In the genomic region with DNA sequence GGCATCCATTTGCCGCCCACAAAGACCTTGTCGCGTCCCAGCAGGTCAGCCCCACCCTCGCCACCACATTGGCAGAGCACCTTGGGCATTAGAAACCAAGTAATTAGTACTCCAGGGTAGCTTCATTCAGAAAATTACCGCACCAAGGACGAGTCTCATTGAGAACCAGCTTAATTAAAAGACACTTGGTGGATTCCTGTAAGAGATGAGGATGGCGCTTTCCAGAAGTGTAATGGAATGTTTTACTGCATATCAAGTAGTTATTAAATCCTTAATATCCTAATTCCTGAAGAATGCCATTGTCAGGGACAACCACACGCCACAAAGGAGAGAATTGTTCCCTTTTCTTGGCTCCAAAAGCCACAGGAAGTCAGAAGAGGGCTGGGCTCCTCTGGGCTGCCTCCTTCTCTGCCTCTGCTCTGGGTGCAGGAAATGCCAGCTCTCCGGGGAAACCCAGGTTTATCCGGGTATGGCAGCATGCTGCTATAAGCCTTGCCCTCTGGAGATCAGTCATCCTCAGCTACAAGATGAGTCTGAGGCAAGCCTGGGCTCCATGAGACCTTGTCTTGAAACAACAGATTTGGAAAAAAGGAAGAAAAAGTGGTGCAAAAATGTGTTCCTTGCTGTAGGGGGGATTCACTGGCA, we compare ENCODE assay signal across 19 mouse cellular contexts. TPM values are rescaled to one million over a fixed set of nuclear protein-coding genes. Genes with fewer than 3 reads are reported as not detected.
DNase-seq lines count a peak whose midpoint lies in the region; ATAC-seq and TF ChIP-seq lines count a peak whose summit lies in the region.
"Had no signal": no experiment of that assay in that cellular context is flagged by ENCODE, and none has a peak within 500 bp of the region (broad histone marks: within the 10 kb centered on the region; RNA-seq: fewer than 3 reads in every experiment).

No protein-coding gene starts in this region.

- no peak overlapping the region for H3K4me3 ChIP-seq in heart, embryonic 16.5 days (ENCODE audit: low read length)
- H3K4me3 ChIP-seq in stomach, postnatal 0 days (ENCODE audit: low read depth, low read length): no peak overlapping the region
- H3K4me3 ChIP-seq: embryonic facial prominence, embryonic 15.5 days; heart, embryonic 12.5 days; hindbrain, embryonic 15.5 days; midbrain, embryonic 12.5 days; neural tube, embryonic 12.5 days had no signal

- no peaks in the 10 kb centered on the region for H3K36me3 ChIP-seq in heart, embryonic 16.5 days (ENCODE audit: control insufficient read depth, insufficient read depth)
- H3K36me3 ChIP-seq in stomach, postnatal 0 days (ENCODE audit: control insufficient read depth, insufficient read depth, low read length): no peaks in the 10 kb centered on the region
- H3K36me3 ChIP-seq: embryonic facial prominence, embryonic 15.5 days; heart, embryonic 12.5 days; hindbrain, embryonic 15.5 days; midbrain, embryonic 12.5 days; neural tube, embryonic 12.5 days had no signal

- WGBS in heart, embryonic 16.5 days: 69% methylated on average over 10 of the region's 10 CpGs
- 64% methylated on average over 10 of the region's 10 CpGs for WGBS in stomach, postnatal 0 days

- CTCF ChIA-PET in Patski (lab: Charles Lee): interaction anchor here (0.9 to 2.1 kb wide), 2 partner anchors 28 to 40 kb away, joined by 3 to 6 read pairs; no protein-coding TSS in a partner anchor

- DNase-seq in heart, postnatal 10 days: no peak
- no peak for DNase-seq in Patski (ENCODE audit: low read depth, low spot score)
- peak; percentile 62 for DNase-seq in lung, postnatal 10 days
- DNase-seq in thymus, postnatal 14 days: peak; percentile 80
- DNase-seq in cerebellum, adult 11-12 months: no peak
- DNase-seq in stomach, postnatal 0 days (ENCODE audit: low spot score): no peak
- DNase-seq in urinary bladder, postnatal 10 days (ENCODE audit: low spot score): no peak
- DNase-seq: cerebellum, postnatal 36 days; gastrocnemius, postnatal 10 days; kidney, postnatal 14 days; left cerebral cortex, postnatal 4 days had no signal

- in situ Hi-C loops in Patski (cut with MboI; ENCODE audit: low pct_unique_long_range_greater_than_20kb): loop anchor here (25.0 kb wide), 1 partner anchor 300 kb away; no protein-coding TSS in a partner anchor

- H3K27ac ChIP-seq in heart, embryonic 16.5 days (ENCODE audit: low read length): 0 out of 2 replicates have a peak overlapping the region, but pooled peaks have one; percentile 3
- H3K27ac ChIP-seq in stomach, postnatal 0 days (replicated peaks): no peak overlapping the region
- H3K27ac ChIP-seq: embryonic facial prominence, embryonic 15.5 days; hindbrain, embryonic 15.5 days; liver, embryonic 14.5 days; midbrain, embryonic 12.5 days; neural tube, embryonic 12.5 days had no signal

- no peak overlapping the region for H3K9ac ChIP-seq in heart, embryonic 16.5 days (ENCODE audit: low read length)
- H3K9ac ChIP-seq in stomach, postnatal 0 days (ENCODE audit: low read length): no peak overlapping the region
- H3K9ac ChIP-seq: embryonic facial prominence, embryonic 15.5 days; heart, embryonic 12.5 days; hindbrain, embryonic 15.5 days; liver, embryonic 14.5 days; midbrain, embryonic 12.5 days; neural tube, embryonic 12.5 days had no signal

- no peak for ATAC-seq in heart, embryonic 16.5 days (replicated peaks; ENCODE audit: extremely low read depth, insufficient read depth, low FRiP score)
- peak; percentile 25 for ATAC-seq in Patski
- ATAC-seq in stomach, postnatal 0 days (ENCODE audit: low FRiP score, low TSS enrichment): no peak
- ATAC-seq: forebrain, embryonic 16.5 days had no signal

- no peak overlapping the region for H3K4me2 ChIP-seq in heart, embryonic 16.5 days (ENCODE audit: low read depth, low read length)
- no peak overlapping the region for H3K4me2 ChIP-seq in stomach, postnatal 0 days (replicated peaks; ENCODE audit: low read depth)
- H3K4me2 ChIP-seq: embryonic facial prominence, embryonic 15.5 days; heart, embryonic 12.5 days; hindbrain, embryonic 15.5 days; midbrain, embryonic 12.5 days; neural tube, embryonic 12.5 days had no signal

- H3K27me3 ChIP-seq in heart, embryonic 16.5 days (ENCODE audit: control insufficient read depth, insufficient read depth, low read length): no peaks in the 10 kb centered on the region
- no peaks in the 10 kb centered on the region for H3K27me3 ChIP-seq in Patski
- no peaks in the 10 kb centered on the region for H3K27me3 ChIP-seq in stomach, postnatal 0 days (ENCODE audit: control insufficient read depth, insufficient read depth, low read length)
- H3K27me3 ChIP-seq: embryonic facial prominence, embryonic 15.5 days; heart, embryonic 12.5 days; hindbrain, embryonic 15.5 days; midbrain, embryonic 12.5 days; neural tube, embryonic 12.5 days had no signal

- no peak for TF ChIP-seq CTCF in Patski (IDR thresholded peaks at IDR 0.05)
- TF ChIP-seq CTCF in stomach, postnatal 0 days (IDR thresholded peaks at IDR 0.05; ENCODE audit: low read depth): no peak

- intact Hi-C loops in heart, postnatal 10 days (cut with DNase I): no loop called here

- H3K9me3 ChIP-seq in heart, embryonic 16.5 days (replicated peaks; ENCODE audit: control insufficient read depth, low read length): 0 out of 2 replicates have a peak, but pooled peaks cover 3% of the 10 kb centered on the region
- no peaks in the 10 kb centered on the region for H3K9me3 ChIP-seq in stomach, postnatal 0 days (ENCODE audit: control insufficient read depth, low read length)
- H3K9me3 ChIP-seq: embryonic facial prominence, embryonic 15.5 days; heart, embryonic 12.5 days; hindbrain, embryonic 15.5 days; neural tube, embryonic 12.5 days had no signal

- POLR2A ChIA-PET in Patski (lab: Charles Lee): no interaction called here

- no peak for TF ChIP-seq EP300 in stomach, postnatal 0 days (optimal IDR thresholded peaks at IDR 0.05)

- peaks cover 6% of the 10 kb centered on the region; the same call in 1 of the 2 replicates for H3K4me1 ChIP-seq in heart, embryonic 16.5 days (ENCODE audit: control insufficient read depth, insufficient read depth, low read length)
- H3K4me1 ChIP-seq in stomach, postnatal 0 days (replicated peaks; ENCODE audit: control insufficient read depth, insufficient read depth): peaks cover 6% of the 10 kb centered on the region; the same call in 1 of the 2 replicates
- H3K4me1 ChIP-seq: neural tube, embryonic 12.5 days had no signal

RNA-seq across cellular contexts. Expression of a gene that starts 22.9 kb away (rescaled TPM):
- polyA plus RNA-seq in heart, embryonic 16.5 days (2015; fragmentation: Nextera tagmentation; extraction: Ambion mirVana): 541 and 624 TPM in 2 replicates
- 100 to 1,000 TPM; 861 to 884 TPM for total RNA-seq in heart, postnatal 10 days (2021)
- polyA plus RNA-seq in Patski (2021): 498 TPM
- 189 and 193 TPM in 2 replicates for polyA plus RNA-seq in stomach, postnatal 0 days (2015; fragmentation: Nextera tagmentation; extraction: Ambion mirVana)

RNA-seq across cellular contexts. Expression of a gene that starts 55.0 kb away (rescaled TPM):
- polyA plus RNA-seq in heart, embryonic 16.5 days (2015; fragmentation: Nextera tagmentation; extraction: Ambion mirVana): 29.0 and 65.0 TPM in 2 replicates
- 1 to 10 TPM; 3.3 to 6.2 TPM for total RNA-seq in heart, postnatal 10 days (2021)
- 5.4 TPM for polyA plus RNA-seq in Patski (2021)
- 3.6 and 3.7 TPM in 2 replicates for polyA plus RNA-seq in stomach, postnatal 0 days (2015; fragmentation: Nextera tagmentation; extraction: Ambion mirVana)

RNA-seq across cellular contexts. Expression of a gene that starts 58.5 kb away (rescaled TPM):
- 182 and 205 TPM in 2 replicates for polyA plus RNA-seq in heart, embryonic 16.5 days (2015; fragmentation: Nextera tagmentation; extraction: Ambion mirVana)
- 100 to 1,000 TPM; 111 to 117 TPM for total RNA-seq in heart, postnatal 10 days (2021)
- 254 TPM for polyA plus RNA-seq in Patski (2021)
- polyA plus RNA-seq in stomach, postnatal 0 days (2015; fragmentation: Nextera tagmentation; extraction: Ambion mirVana): 104 and 115 TPM in 2 replicates

Comparison
In these comparisons a context has a peak if more than half of its experiments do, and no peak if none do; other contexts are left out.
1. DNase-seq: peak in lung, postnatal 10 days (single experiment) and thymus, postnatal 14 days (single experiment); none in heart, postnatal 10 days (0 of 2), Patski (single experiment), cerebellum, adult 11-12 months (single experiment), stomach, postnatal 0 days (single experiment) and urinary bladder, postnatal 10 days (single experiment).